Mouse (Mus musculus): Measurements from ENCODE around the gene Baz2a. TPM values are rescaled to one million over a fixed set of nuclear protein-coding genes. Genes with fewer than 3 reads are reported as not detected.
"Not testable (repeated sequence)": the region's sequence is repeated elsewhere in the genome, so short reads cannot be mapped to it uniquely, and the experiment has no call there.

Baz2a gene
- polyA plus RNA-seq, 1 experiment from 2014 or later = 6.6 TPM

GRCm38 (mm10) chr10:128070432-128070831 lies 20.9 kb upstream of the Baz2a start:
- H3K9me3 ChIP-seq (replicated peaks; ENCODE audit: control insufficient read depth, low read length); H3K9ac ChIP-seq (ENCODE audit: low read length); H3K27me3 ChIP-seq (ENCODE audit: control insufficient read depth, insufficient read depth, low read length); H3K4me3 ChIP-seq (ENCODE audit: low read length); H3K27ac ChIP-seq (ENCODE audit: low read length); H3K4me1 ChIP-seq (ENCODE audit: control insufficient read depth, insufficient read depth, low read length); ATAC-seq (replicated peaks; ENCODE audit: extremely low read depth, insufficient read depth, low FRiP score); H3K4me2 ChIP-seq (ENCODE audit: low read depth, low read length): not testable (repeated sequence)
- peaks cover 47% of the 10 kb centered on the region for H3K36me3 ChIP-seq (ENCODE audit: control insufficient read depth, insufficient read depth)
- 95% methylated on average over 2 of the region's 2 CpGs for WGBS

DNA sequence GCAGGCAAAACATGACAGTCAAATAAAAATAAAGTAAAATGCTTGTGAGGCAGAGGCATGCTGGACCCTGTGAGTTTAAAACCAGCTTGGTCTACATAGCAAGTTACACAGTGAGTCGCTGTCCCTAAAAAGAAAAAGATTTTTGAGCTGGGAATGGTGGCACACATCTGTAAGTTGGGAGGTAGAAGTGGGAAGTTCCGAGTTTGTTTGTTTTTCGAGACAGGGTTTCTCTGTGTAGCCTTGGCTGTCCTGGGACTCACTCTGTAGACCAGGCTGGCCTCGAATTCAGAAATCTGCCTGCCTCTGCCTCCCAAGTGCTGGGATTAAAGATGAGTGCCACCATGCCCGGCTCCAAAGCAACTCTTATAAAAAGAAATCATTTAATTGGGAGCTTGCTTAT lies 13.1 kb upstream of the Baz2a start:
- WGBS = 76% methylated on average over 5 of the region's 5 CpGs
- not testable (repeated sequence) for H3K27me3 ChIP-seq (ENCODE audit: control insufficient read depth, insufficient read depth, low read length); H3K4me3 ChIP-seq (ENCODE audit: low read length); H3K9me3 ChIP-seq (replicated peaks; ENCODE audit: control insufficient read depth, low read length); H3K27ac ChIP-seq (ENCODE audit: low read length); H3K9ac ChIP-seq (ENCODE audit: low read length); H3K4me1 ChIP-seq (ENCODE audit: control insufficient read depth, insufficient read depth, low read length); ATAC-seq (replicated peaks; ENCODE audit: extremely low read depth, insufficient read depth, low FRiP score); H3K4me2 ChIP-seq (ENCODE audit: low read depth, low read length)
- H3K36me3 ChIP-seq (ENCODE audit: control insufficient read depth, insufficient read depth) = peaks cover 22% of the 10 kb centered on the region

GRCm38 (mm10) chr10:128080496-128080895 lies 10.9 kb upstream of the Baz2a start:
- WGBS = 82% methylated on average over 1 of the region's 1 CpGs
- peaks cover 17% of the 10 kb centered on the region for H3K36me3 ChIP-seq (ENCODE audit: control insufficient read depth, insufficient read depth)

DNA sequence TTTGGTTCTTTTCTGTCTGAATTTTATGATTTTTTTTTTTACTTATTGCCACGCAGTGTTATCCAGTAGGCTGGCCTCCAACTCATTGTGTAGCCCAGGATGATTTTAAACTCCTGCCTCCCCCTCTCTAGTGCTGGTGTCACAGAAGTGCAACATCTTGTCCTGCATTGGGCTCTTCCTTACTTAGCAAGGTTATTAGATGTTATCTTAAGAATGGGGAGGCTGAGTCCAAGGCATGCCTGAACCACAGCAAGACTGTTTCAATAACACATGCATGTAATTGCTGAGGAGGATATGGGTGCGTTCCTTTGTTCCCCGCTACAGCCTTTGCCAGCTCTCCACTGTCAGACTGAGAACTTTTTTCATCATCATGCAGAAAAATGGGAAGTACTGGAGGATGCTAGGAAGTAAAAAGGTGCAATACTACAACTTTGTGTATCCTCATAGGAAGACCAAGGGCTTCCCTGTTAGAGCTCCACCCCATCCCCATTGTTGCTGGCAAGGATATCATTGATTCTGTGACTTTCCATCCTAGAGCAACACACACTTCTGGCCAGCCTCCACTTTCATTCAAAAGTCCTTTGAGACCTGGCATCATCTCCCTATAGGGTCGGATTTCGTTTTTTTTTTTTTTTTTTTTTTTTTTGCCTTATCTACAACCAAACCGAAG lies 9.4 kb upstream of the Baz2a start:
- Histone ChIP-seq H3K9ac (ENCODE audit: low read length) (peak overlapping the region; percentile 93), H3K9me3 (replicated peaks; ENCODE audit: control insufficient read depth, low read length) (no peaks in the 10 kb centered on the region), H3K36me3 (ENCODE audit: control insufficient read depth, insufficient read depth) (peaks cover 27% of the 10 kb centered on the region), H3K27me3 (ENCODE audit: control insufficient read depth, insufficient read depth, low read length) (no peaks in the 10 kb centered on the region), H3K4me1 (ENCODE audit: control insufficient read depth, insufficient read depth, low read length) (peaks cover 19% of the 10 kb centered on the region), H3K4me3 (ENCODE audit: low read length) (peak overlapping the region; percentile 82), H3K4me2 (ENCODE audit: low read depth, low read length) (peak overlapping the region; percentile 69), H3K27ac (ENCODE audit: low read length) (peak overlapping the region; percentile 99)
- no peak for ATAC-seq (replicated peaks; ENCODE audit: extremely low read depth, insufficient read depth, low FRiP score)
- WGBS = 41% methylated on average over 6 of the region's 6 CpGs

More at GRCm38 (mm10) chr10:128080496-128080895, 10.9 kb upstream of the Baz2a start:
- Histone ChIP-seq H3K27ac (ENCODE audit: low read length) (no peak overlapping the region), H3K4me1 (ENCODE audit: control insufficient read depth, insufficient read depth, low read length) (peaks cover 11% of the 10 kb centered on the region), H3K27me3 (ENCODE audit: control insufficient read depth, insufficient read depth, low read length) (no peaks in the 10 kb centered on the region), H3K9ac (ENCODE audit: low read length) (no peak overlapping the region), H3K9me3 (replicated peaks; ENCODE audit: control insufficient read depth, low read length) (no peaks in the 10 kb centered on the region), H3K4me3 (ENCODE audit: low read length) (no peak overlapping the region), H3K4me2 (ENCODE audit: low read depth, low read length) (no peak overlapping the region)
- no peak for ATAC-seq (replicated peaks; ENCODE audit: extremely low read depth, insufficient read depth, low FRiP score)

DNA sequence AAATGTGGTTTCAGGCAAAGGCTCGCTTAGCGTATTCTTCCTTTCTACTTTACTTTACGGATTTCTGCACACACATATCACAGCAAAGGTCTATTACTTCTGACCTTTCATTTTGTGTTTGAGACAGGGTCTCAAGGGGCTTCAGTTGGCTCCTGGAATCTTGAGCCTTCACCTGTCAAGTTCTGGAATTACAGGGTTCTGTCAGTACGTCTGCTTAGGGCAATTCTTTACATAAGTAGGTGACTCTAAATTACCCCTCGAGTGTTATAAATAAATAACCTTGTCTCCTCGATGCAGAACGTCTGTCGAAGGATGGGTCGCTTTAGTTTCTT lies 8.9 kb upstream of the Baz2a start:
- WGBS = 5% methylated on average over 9 of the region's 9 CpGs
- Histone ChIP-seq H3K9ac (ENCODE audit: low read length) (peak overlapping the region; percentile 93), H3K27ac (ENCODE audit: low read length) (peak overlapping the region; percentile 99), H3K4me1 (ENCODE audit: control insufficient read depth, insufficient read depth, low read length) (peaks cover 19% of the 10 kb centered on the region), H3K9me3 (replicated peaks; ENCODE audit: control insufficient read depth, low read length) (no peaks in the 10 kb centered on the region), H3K4me3 (ENCODE audit: low read length) (peak overlapping the region; percentile 82), H3K27me3 (ENCODE audit: control insufficient read depth, insufficient read depth, low read length) (no peaks in the 10 kb centered on the region), H3K4me2 (ENCODE audit: low read depth, low read length) (peak overlapping the region; percentile 69), H3K36me3 (ENCODE audit: control insufficient read depth, insufficient read depth) (peaks cover 28% of the 10 kb centered on the region)
- no peak for ATAC-seq (replicated peaks; ENCODE audit: extremely low read depth, insufficient read depth, low FRiP score)

DNA sequence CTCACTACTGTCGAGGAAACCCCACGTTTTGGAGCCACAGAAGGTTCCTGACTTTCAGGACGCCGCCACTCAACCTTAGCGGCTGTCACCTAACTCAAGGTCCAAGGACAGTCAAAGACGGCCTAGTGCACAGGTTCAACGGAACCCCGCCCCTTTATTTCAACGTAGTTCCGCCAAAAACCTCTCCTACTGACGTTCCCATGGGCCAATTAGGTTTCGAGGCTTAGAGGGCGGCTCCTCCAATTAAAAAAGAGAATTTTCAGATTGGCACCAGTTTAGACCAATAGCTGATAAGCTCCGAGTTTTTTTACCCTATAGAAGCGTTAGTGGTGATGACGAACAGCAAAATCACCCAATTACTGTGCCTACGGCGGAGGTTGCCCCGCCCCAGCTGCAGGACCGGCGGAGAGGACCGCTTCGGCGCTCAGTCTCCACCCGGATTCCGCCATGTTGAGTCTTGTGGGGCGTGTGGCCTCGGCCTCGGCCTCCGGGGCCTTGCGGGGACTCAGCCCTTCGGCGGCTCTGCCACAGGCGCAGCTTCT lies 8.4 kb upstream of the Baz2a start, which contains the start of gene Atp5b:
Gene Atp5b, plus strand, starts transcription at position 394 of the 542 bp plus-strand sequence.
- H3K4me2 ChIP-seq (ENCODE audit: low read depth, low read length) = peak within 1 kb of the TSS; percentile 70
- ATAC-seq (replicated peaks; ENCODE audit: extremely low read depth, insufficient read depth, low FRiP score) = peak; percentile 97
- H3K27me3 ChIP-seq (ENCODE audit: control insufficient read depth, insufficient read depth, low read length) = no peaks in the 10 kb centered on the region
- 0% methylated on average over 34 of the region's 34 CpGs for WGBS
- peak within 1 kb of the TSS; percentile 99 for H3K27ac ChIP-seq (ENCODE audit: low read length)
- peaks cover 21% of the 10 kb centered on the region for H3K4me1 ChIP-seq (ENCODE audit: control insufficient read depth, insufficient read depth, low read length)
- no peaks in the 10 kb centered on the region for H3K9me3 ChIP-seq (replicated peaks; ENCODE audit: control insufficient read depth, low read length)
- peak within 1 kb of the TSS; percentile 82 for H3K4me3 ChIP-seq (ENCODE audit: low read length)
- peak within 1 kb of the TSS; percentile 99 for H3K9ac ChIP-seq (ENCODE audit: low read length)
- peaks cover 31% of the 10 kb centered on the region for H3K36me3 ChIP-seq (ENCODE audit: control insufficient read depth, insufficient read depth)

DNA sequence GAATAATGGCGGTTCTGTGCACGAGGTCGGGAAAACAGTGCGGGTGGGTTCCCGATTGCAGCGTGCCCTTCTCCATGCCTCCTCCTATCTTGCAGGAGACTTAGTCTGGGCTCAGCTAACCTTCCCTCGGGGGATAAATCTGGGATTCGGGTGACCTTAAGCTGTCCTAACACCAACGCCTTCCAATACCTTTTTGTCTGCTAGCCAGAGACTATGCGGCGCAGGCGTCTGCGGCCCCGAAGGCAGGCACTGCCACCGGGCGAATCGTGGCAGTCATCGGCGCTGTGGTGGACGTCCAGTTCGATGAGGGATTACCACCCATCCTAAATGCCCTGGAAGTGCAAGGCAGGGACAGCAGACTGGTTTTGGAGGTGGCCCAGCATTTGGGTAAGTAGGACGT lies 7.7 kb upstream of the Baz2a start:
- ATAC-seq (replicated peaks; ENCODE audit: extremely low read depth, insufficient read depth, low FRiP score) = no peak
- WGBS = under 1% methylated on average over 22 of the region's 22 CpGs
- peaks cover 22% of the 10 kb centered on the region for H3K4me1 ChIP-seq (ENCODE audit: control insufficient read depth, insufficient read depth, low read length)

DNA sequence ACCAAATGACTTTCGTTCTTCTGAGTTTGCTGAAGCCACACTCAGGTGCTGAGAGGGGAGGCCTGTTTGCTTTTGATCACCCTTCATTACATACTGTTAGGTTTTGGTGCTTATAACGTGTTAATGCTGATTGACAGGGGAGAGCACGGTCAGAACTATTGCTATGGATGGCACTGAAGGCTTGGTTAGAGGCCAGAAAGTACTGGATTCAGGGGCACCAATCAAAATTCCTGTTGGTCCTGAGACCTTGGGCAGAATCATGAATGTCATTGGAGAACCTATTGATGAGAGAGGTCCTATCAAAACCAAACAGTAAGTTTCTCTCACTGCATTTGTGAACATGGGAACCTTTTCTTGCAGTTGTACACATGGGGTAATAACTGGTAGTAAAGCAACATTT lies 7.2 kb upstream of the Baz2a start:
- Histone ChIP-seq H3K4me2 (ENCODE audit: low read depth, low read length) (peak overlapping the region; percentile 70), H3K27ac (ENCODE audit: low read length) (peak overlapping the region; percentile 94), H3K36me3 (ENCODE audit: control insufficient read depth, insufficient read depth) (peaks cover 43% of the 10 kb centered on the region), H3K9me3 (replicated peaks; ENCODE audit: control insufficient read depth, low read length) (no peaks in the 10 kb centered on the region), H3K4me1 (ENCODE audit: control insufficient read depth, insufficient read depth, low read length) (peaks cover 25% of the 10 kb centered on the region), H3K27me3 (ENCODE audit: control insufficient read depth, insufficient read depth, low read length) (no peaks in the 10 kb centered on the region), H3K9ac (ENCODE audit: low read length) (peak overlapping the region; percentile 99), H3K4me3 (ENCODE audit: low read length) (peak overlapping the region; percentile 73)
- no peak for ATAC-seq (replicated peaks; ENCODE audit: extremely low read depth, insufficient read depth, low FRiP score)
- 3% methylated on average over 3 of the region's 3 CpGs for WGBS

More for the DNA sequence above, 7.7 kb upstream of the Baz2a start:
- H3K9me3 ChIP-seq (replicated peaks; ENCODE audit: control insufficient read depth, low read length) = no peaks in the 10 kb centered on the region
- H3K4me3 ChIP-seq (ENCODE audit: low read length) = peak overlapping the region; percentile 73
- H3K9ac ChIP-seq (ENCODE audit: low read length) = peak overlapping the region; percentile 99
- no peaks in the 10 kb centered on the region for H3K27me3 ChIP-seq (ENCODE audit: control insufficient read depth, insufficient read depth, low read length)
- peak overlapping the region; percentile 94 for H3K27ac ChIP-seq (ENCODE audit: low read length)
- H3K4me2 ChIP-seq (ENCODE audit: low read depth, low read length) = peak overlapping the region; percentile 70
- peaks cover 38% of the 10 kb centered on the region for H3K36me3 ChIP-seq (ENCODE audit: control insufficient read depth, insufficient read depth)

DNA sequence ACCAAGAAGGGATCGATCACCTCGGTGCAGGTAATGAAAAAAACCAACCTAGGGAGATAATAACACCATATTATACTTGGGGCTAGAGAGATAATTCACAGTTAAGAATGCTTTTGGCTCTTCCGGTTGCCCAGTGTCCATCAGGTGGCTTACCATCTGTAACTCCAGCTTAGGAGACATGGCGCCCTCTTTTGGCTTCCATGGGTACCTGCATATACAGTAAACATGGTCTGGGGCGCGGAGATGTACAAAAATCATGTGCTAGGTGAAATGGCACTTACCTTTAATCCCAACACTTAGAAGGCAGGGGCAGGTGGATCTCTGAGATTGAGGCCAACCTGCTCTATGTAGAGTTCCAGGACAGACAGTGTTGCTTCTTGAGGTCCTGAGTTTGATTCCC lies 5.0 kb upstream of the Baz2a start:
- no peak for ATAC-seq (replicated peaks; ENCODE audit: extremely low read depth, insufficient read depth, low FRiP score)
- Histone ChIP-seq H3K27ac (ENCODE audit: low read length) (no peak overlapping the region), H3K36me3 (ENCODE audit: control insufficient read depth, insufficient read depth) (peaks cover 55% of the 10 kb centered on the region), H3K4me2 (ENCODE audit: low read depth, low read length) (peak overlapping the region; percentile 25), H3K9ac (ENCODE audit: low read length) (no peak overlapping the region), H3K9me3 (replicated peaks; ENCODE audit: control insufficient read depth, low read length) (no peaks in the 10 kb centered on the region), H3K4me1 (ENCODE audit: control insufficient read depth, insufficient read depth, low read length) (peaks cover 31% of the 10 kb centered on the region), H3K4me3 (ENCODE audit: low read length) (peak overlapping the region; percentile 15; the same call in 1 of the 2 replicates), H3K27me3 (ENCODE audit: control insufficient read depth, insufficient read depth, low read length) (no peaks in the 10 kb centered on the region)
- WGBS = 73% methylated on average over 6 of the region's 6 CpGs

All from heart, embryonic 16.5 days (tissue).